Mouse (Mus musculus) embryonic fibroblast, embryonic 13.5 days (primary cell): Measurements from ENCODE around the gene Soat1. TPM values are rescaled to one million over a fixed set of nuclear protein-coding genes. Genes with fewer than 3 reads are reported as not detected.

Source experiments
- H3K27ac ChIP-seq: 2 replicates; pipeline ENCODE4 v1.5.1; 2012; ENCODE audit warnings: low read length, control low read depth, inconsistent platforms; ENCODE audit not compliant: insufficient read depth
- H3K4me1 ChIP-seq: 2 replicates; pipeline ENCODE4 v1.6.1; 2011; ENCODE audit warnings: low read length; ENCODE audit not compliant: control insufficient read depth, insufficient read depth
- H3K4me3 ChIP-seq: 2 replicates; pipeline ENCODE4 v1.5.1; 2011; ENCODE audit warnings: mild to moderate bottlenecking, control low read depth, low read length; ENCODE audit not compliant: insufficient read depth
- CTCF ChIP-seq: IDR thresholded peaks from 2 replicates; pipeline ENCODE4 v1.5.1; 2011; ENCODE audit warnings: mild to moderate bottlenecking, control low read depth, low read length, moderate library complexity, borderline replicate concordance; ENCODE audit not compliant: insufficient read depth
- POLR2A ChIP-seq: IDR thresholded peaks from 2 replicates; pipeline ENCODE4 v1.6.1; 2011; ENCODE audit warnings: low read depth, mild to moderate bottlenecking, control low read depth, low read length, moderate library complexity
- polyA plus RNA-seq: library from polyadenylated mRNA; stranded (reverse); fragments of >200 nt; gene quantifications from 2 replicates; pipeline ENCODE4 v1.2.4, GENCODE M21; 2011; ENCODE audit warnings: low read depth; ENCODE audit not compliant: missing spikeins, insufficient read length

Soat1 gene
- polyA plus RNA-seq, 1 experiment, result 100 TPM

DNA sequence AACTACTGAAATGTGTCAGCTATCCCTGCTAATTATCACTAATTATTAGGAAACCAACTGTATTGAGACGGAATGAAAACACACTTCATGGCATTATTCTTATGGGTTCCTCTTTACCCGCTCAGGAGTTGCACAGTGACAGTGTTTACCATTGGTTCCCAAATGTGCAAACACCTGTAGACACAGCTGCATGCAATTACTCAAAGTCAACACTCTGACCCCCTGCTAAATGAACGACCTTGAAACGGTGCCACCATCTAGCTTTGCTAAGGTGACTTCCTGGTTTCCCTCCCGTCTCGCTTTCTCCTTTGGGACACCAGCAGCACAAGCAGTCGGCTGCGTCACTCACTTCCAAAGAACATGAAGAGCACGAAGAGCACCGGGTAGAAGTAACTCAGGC is 41.6 kb downstream of the Soat1 start:
- H3K27ac ChIP-seq, result no peak overlapping the region
- no peak overlapping the region for H3K4me3 ChIP-seq
- H3K4me1 ChIP-seq, result no peaks in the 10 kb centered on the region
- TF ChIP-seq CTCF (no peak), POLR2A (no peak)

DNA sequence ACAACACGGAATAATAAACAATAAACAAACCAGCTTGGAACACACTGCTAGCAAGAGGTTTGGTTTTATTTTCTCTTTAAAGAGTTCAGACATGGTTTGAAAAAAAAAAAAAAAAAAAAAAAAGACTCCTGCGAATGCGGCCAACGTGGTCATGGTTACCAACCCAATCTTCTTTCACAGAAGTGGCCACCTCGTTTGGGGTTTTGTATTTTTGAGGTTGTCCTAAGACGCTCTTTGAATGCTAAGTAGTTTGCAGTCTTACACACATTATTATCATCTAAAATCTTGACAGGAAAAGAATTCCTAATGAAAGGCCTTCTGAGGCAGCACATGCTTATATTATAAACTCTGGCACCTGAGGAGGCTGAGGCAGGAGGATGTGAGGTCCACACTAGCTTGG is 45.7 kb downstream of the Soat1 start:
- Histone ChIP-seq H3K4me3 (no peak overlapping the region), H3K27ac (no peak overlapping the region), H3K4me1 (no peaks in the 10 kb centered on the region)
- TF ChIP-seq POLR2A (no peak), CTCF (no peak)

DNA sequence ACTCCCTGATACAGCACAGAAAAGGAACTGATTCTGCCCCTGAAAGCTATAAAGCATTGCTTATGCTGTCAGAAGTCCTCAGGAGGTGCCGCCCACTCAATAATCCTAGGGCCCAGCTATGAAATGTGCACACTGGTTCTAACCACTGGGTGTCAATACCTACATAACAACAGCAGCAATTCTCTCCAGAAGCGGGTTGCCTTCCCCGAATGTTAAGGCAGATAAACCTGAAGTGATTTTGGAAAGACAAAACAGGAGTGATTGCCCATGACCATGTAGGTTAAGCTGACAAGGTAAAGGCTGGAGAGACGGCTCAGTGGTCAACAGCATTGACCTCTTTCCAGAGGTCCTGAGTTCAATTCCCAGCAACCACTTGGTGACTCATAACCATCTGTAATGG is 48.4 kb downstream of the Soat1 start:
- H3K4me1 ChIP-seq, result peaks cover 5% of the 10 kb centered on the region; the same call in 1 of the 2 replicates
- no peak overlapping the region for H3K27ac ChIP-seq
- no peak for TF ChIP-seq POLR2A
- TF ChIP-seq CTCF, result no peak
- H3K4me3 ChIP-seq, result no peak overlapping the region

DNA sequence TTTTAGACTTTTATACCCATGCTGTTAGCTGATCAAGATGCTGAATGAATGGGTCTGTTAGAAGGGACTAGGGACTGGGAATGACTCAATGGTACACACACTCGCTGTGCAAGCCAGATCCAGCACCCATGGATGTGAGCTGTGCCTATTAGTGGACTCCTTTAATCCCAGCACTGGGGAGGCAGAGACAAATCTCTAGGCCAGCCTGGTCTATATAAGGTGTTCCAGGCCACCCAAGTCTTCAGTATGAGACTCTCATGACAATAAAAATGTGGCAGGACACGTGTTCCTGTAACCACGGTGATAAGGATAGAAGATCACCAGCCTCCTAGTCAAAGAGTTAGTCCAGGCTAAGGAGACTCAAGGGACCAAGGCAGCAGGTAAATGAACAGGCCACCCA is 50.1 kb downstream of the Soat1 start:
- Histone ChIP-seq H3K4me1 (peaks cover 5% of the 10 kb centered on the region; the same call in 1 of the 2 replicates), H3K27ac (no peak overlapping the region), H3K4me3 (no peak overlapping the region)
- TF ChIP-seq POLR2A (no peak), CTCF (no peak)

DNA sequence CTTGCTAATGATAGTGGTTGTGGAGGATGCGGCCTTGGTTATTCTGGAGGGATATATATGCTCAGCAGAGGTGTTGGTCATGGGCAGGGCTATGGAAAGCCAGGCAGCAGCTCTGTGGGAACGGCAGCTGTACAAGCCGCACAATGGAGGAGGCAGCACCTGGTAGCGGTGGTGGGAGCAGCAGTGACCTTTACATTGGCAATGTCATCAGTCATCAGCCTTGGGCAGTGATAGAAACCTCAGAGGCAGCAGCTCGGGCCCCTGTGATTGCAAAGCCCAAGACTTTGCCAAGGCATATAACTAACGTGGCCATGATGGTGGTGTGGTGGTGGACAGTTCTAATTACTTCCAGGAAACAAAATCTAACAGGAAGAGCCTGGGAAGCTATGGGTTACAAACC is 50.6 kb downstream of the Soat1 start:
- Histone ChIP-seq H3K27ac (no peak overlapping the region), H3K4me3 (no peak overlapping the region), H3K4me1 (peaks cover 5% of the 10 kb centered on the region; the same call in 1 of the 2 replicates)
- TF ChIP-seq CTCF (no peak), POLR2A (no peak)

DNA sequence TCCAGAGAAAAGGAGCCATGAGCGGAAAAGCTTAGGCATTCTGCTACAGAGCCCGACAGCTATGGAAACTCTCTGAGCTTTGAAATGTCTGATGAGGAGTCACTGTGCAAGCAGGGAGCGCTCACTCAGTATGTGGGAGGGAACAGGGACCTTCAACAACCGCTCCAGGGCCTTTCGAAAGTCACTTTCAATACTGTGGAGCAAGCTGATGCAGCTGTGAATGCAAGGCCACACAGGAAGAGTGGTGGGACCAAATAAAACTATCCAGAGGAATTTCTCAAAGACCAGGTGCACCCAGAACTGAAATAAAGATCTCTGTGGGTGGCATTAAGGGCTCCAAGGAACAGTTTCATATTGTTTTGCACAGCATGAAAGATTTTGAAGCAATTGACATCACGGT is 51.3 kb downstream of the Soat1 start:
- H3K4me3 ChIP-seq, result no peak overlapping the region
- peaks cover 5% of the 10 kb centered on the region; the same call in 1 of the 2 replicates for H3K4me1 ChIP-seq
- H3K27ac ChIP-seq, result no peak overlapping the region
- TF ChIP-seq POLR2A, result no peak
- TF ChIP-seq CTCF, result no peak

DNA sequence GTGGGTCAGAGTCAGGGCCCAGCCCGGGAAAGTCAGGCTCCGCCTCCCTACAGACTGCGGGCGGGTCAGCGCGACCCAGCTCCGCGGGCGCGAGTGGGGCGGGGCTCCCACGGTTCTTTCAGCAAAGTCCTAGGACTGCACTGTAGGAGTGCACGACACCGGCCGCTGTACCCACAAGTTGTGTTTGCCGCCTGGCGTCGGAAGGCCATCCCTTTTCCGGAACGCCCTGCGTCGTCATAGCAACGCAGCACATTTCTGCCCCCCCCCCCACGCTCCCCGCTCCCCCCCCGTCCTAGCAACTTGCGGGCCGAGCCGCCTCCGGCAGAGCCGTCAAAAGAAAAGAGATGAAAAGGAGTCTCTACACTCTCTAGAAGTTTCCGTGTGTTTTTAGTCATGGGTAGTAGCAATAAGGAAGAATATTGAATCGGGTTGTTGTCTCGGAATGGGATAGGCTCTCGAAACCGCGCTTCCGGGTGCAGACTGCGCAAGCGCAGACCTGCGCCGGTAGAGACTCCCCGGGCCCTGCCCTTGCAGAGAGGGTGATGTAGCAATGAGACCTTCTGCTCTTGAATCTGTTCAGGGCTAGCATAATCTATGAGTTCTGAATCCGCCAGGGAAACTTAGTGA is 53.3 kb downstream of the Soat1 start, which contains the start of gene Axdnd1:
TSS of gene Axdnd1 (minus strand) at position 489 of the 627 bp plus-strand sequence.
- H3K4me1 ChIP-seq, result peaks cover 5% of the 10 kb centered on the region; the same call in 1 of the 2 replicates
- H3K27ac ChIP-seq, result peak within 1 kb of the TSS; percentile 49; the same call in 1 of the 2 replicates
- H3K4me3 ChIP-seq, result peak within 1 kb of the TSS; percentile 66
- peak; percentile 68 for TF ChIP-seq POLR2A
- TF ChIP-seq CTCF, result no peak

DNA sequence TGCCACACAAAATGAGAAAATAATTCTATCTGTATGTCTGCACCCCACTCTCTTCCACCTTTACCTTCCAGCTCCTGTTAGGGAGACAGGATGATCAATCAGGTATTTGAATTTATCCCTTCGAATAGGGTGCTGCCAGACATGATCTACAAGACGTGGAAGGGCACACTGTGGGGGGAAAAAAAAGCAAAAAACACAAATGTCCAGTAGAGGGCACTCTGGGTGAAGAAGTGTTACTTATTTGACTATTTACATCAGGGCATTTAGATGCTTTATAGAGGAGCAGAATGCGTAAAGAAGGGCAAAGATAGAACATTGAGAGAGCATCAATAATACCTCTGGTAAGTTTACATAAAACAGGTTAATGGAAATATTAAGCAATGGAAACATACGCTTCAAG is 56.0 kb downstream of the Soat1 start:
- Histone ChIP-seq H3K27ac (no peak overlapping the region), H3K4me1 (peaks cover 5% of the 10 kb centered on the region; the same call in 1 of the 2 replicates), H3K4me3 (no peak overlapping the region)
- TF ChIP-seq POLR2A (no peak), CTCF (no peak)

DNA sequence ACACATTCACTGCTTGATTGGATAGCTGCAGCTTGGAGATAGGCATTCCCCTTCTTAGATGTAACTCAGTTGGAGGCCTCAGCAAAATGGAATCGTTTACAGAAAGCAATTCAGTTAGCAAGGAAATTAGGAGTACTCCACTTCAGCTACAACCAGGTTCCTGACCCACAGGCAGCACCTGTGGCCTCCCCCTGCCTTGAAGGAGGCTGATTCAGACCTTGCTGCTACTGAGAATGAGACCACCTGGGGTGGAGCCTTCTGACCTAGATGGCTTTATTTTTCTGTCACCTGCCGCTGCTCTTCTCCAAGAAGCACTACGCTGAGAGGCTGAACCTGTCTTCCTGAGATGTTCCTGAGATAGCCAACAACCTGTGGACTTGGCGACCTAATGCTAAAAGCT is 65.6 kb downstream of the Soat1 start:
- Histone ChIP-seq H3K4me1 (no peaks in the 10 kb centered on the region), H3K27ac (no peak overlapping the region), H3K4me3 (no peak overlapping the region)
- TF ChIP-seq POLR2A (no peak), CTCF (no peak)

DNA sequence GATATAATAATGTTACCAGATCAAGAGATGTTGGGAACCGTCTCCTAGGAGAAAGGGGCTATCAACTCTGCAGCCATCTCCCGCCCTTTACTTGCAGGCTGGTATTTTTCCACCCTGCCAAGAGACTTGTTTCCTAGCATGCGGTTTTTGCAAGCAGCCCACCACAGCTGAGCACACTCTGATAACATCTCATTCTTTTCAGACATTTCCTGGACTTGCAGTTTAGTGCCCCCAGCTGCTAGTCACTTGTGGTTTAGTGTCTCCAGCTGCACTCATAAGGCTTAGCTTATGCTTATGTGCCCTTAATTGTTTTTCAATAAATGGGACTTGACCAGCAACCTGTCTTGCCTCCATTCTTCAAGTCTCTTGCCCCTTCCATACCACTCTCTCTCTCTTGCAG is 66.1 kb downstream of the Soat1 start:
- no peak overlapping the region for H3K4me3 ChIP-seq
- no peak overlapping the region for H3K27ac ChIP-seq
- no peaks in the 10 kb centered on the region for H3K4me1 ChIP-seq
- TF ChIP-seq CTCF (no peak), POLR2A (no peak)
